Mouse (Mus musculus): ENCODE measurements around the gene Per2. TPM values are rescaled to one million over a fixed set of nuclear protein-coding genes. Genes with fewer than 3 reads are reported as not detected.
A peak's percentile ranks its signal among the peaks of the same experiment; 100 is the strongest.
"Not testable (repeated sequence)": the region's sequence is repeated elsewhere in the genome, so short reads cannot be mapped to it uniquely, and the experiment has no call there.

Gene Per2
- polyA plus RNA-seq, 1 experiment from 2014 or later: 4.6 TPM

- no peaks in the 10 kb centered on the region for H3K4me1 ChIP-seq (replicated peaks)
- no peak overlapping the region for H3K9ac ChIP-seq
- no peak overlapping the region for H3K4me3 ChIP-seq
- H3K4me2 ChIP-seq: no peak overlapping the region
- no peaks in the 10 kb centered on the region for H3K27me3 ChIP-seq
- H3K36me3 ChIP-seq: no peaks in the 10 kb centered on the region
- WGBS: 80% methylated on average over 7 of the region's 7 CpGs
- H3K9me3 ChIP-seq: no peaks in the 10 kb centered on the region
- ATAC-seq (ENCODE audit: low FRiP score): no peak
- H3K27ac ChIP-seq: no peak overlapping the region
These were observed 23.6 kb upstream of the Per2 start for GRCm38 (mm10) chr1:91482616-91483211.

GRCm38 (mm10) chr1:91478958-91479357, 19.8 kb upstream of the Per2 start:
- H3K9me3 ChIP-seq: no peaks in the 10 kb centered on the region
- WGBS: 100% methylated on average over 1 of the region's 1 CpGs
- ATAC-seq (ENCODE audit: low FRiP score): no peak
- no peak overlapping the region for H3K4me2 ChIP-seq
- H3K27ac ChIP-seq: no peak overlapping the region
- H3K27me3 ChIP-seq: no peaks in the 10 kb centered on the region
- H3K36me3 ChIP-seq: no peaks in the 10 kb centered on the region
- no peak overlapping the region for H3K4me3 ChIP-seq
- H3K9ac ChIP-seq: no peak overlapping the region
- H3K4me1 ChIP-seq (replicated peaks): no peaks in the 10 kb centered on the region

DNA sequence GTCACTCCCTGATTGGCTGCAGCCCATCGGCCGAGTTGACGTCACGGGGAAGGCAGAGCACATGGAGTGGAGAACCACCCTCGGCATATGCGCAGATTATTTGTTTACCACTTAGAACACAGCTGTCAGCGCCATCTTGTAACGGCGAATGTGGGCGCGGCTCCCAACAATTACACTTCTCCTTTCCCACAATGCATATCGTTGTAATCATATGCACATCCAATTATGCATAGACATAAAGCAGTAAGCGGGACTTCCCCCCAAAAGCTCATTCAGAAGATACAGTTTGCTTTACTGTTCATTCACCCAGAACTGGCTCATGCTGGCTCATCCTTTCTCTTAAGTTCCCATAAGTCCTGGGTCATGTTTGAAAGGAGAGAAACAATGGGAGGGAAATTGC, 19.0 kb upstream of the Per2 start:
- WGBS: 97% methylated on average over 12 of the region's 13 CpGs
- not testable (repeated sequence) for H3K27me3 ChIP-seq; ATAC-seq (ENCODE audit: low FRiP score); H3K4me2 ChIP-seq; H3K4me1 ChIP-seq (replicated peaks); H3K4me3 ChIP-seq; H3K27ac ChIP-seq; H3K9ac ChIP-seq; H3K9me3 ChIP-seq; H3K36me3 ChIP-seq

GRCm38 (mm10) chr1:91469888-91470419, 10.8 kb upstream of the Per2 start:
- Histone ChIP-seq H3K27ac (no peak overlapping the region), H3K9ac (no peak overlapping the region), H3K36me3 (no peaks in the 10 kb centered on the region), H3K4me2 (no peak overlapping the region), H3K9me3 (no peaks in the 10 kb centered on the region), H3K27me3 (no peaks in the 10 kb centered on the region), H3K4me1 (replicated peaks) (no peaks in the 10 kb centered on the region), H3K4me3 (no peak overlapping the region)
- 78% methylated on average over 4 of the region's 4 CpGs for WGBS
- ATAC-seq (ENCODE audit: low FRiP score): no peak

GRCm38 (mm10) chr1:91466186-91466585, 7.1 kb upstream of the Per2 start:
- no peak for ATAC-seq (ENCODE audit: low FRiP score)
- no peak overlapping the region for H3K27ac ChIP-seq
- H3K27me3 ChIP-seq: no peaks in the 10 kb centered on the region
- H3K9me3 ChIP-seq: no peaks in the 10 kb centered on the region
- no peak overlapping the region for H3K4me2 ChIP-seq
- no peak overlapping the region for H3K9ac ChIP-seq
- H3K36me3 ChIP-seq: no peaks in the 10 kb centered on the region
- no peaks in the 10 kb centered on the region for H3K4me1 ChIP-seq (replicated peaks)
- H3K4me3 ChIP-seq: no peak overlapping the region
- WGBS: 96% methylated on average over 6 of the region's 6 CpGs

DNA sequence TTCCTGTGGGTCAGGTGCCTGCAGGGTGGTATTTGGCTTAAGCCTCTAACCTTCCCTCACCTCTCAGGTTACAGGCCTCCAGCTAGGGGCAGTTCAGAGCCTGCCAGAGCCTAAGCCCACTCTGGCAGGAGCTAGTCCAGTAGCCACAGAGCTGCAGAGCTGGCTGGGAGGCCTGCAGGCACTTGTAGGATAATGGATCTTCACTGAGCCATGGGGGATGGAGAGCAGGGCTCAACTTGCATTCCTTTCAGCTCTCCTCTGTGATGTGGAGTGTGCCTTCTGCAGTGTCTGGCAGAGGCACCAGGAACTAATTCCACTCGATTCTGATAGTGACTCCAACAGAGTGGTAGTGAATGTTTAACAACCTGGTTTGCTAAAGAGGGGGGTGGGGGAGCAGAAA, 6.1 kb upstream of the Per2 start:
- Histone ChIP-seq H3K4me1 (replicated peaks) (peaks cover 3% of the 10 kb centered on the region), H3K9ac (no peak overlapping the region), H3K4me3 (no peak overlapping the region), H3K4me2 (no peak overlapping the region), H3K27me3 (0 out of 2 replicates have a peak, but pooled peaks cover 4% of the 10 kb centered on the region), H3K9me3 (no peaks in the 10 kb centered on the region), H3K36me3 (no peaks in the 10 kb centered on the region), H3K27ac (no peak overlapping the region)
- WGBS: 12% methylated on average over 1 of the region's 1 CpGs
- ATAC-seq (ENCODE audit: low FRiP score): no peak

GRCm38 (mm10) chr1:91464436-91464835, 5.3 kb upstream of the Per2 start:
- no peak for ATAC-seq (ENCODE audit: low FRiP score)
- H3K36me3 ChIP-seq: no peaks in the 10 kb centered on the region
- H3K9me3 ChIP-seq: no peaks in the 10 kb centered on the region
- WGBS: 58% methylated on average over 5 of the region's 5 CpGs
- no peak overlapping the region for H3K27ac ChIP-seq
- H3K9ac ChIP-seq: no peak overlapping the region
- H3K4me1 ChIP-seq (replicated peaks): peaks cover 10% of the 10 kb centered on the region
- no peak overlapping the region for H3K4me2 ChIP-seq
- H3K4me3 ChIP-seq: no peak overlapping the region
- H3K27me3 ChIP-seq: 0 out of 2 replicates have a peak, but pooled peaks cover 4% of the 10 kb centered on the region

DNA sequence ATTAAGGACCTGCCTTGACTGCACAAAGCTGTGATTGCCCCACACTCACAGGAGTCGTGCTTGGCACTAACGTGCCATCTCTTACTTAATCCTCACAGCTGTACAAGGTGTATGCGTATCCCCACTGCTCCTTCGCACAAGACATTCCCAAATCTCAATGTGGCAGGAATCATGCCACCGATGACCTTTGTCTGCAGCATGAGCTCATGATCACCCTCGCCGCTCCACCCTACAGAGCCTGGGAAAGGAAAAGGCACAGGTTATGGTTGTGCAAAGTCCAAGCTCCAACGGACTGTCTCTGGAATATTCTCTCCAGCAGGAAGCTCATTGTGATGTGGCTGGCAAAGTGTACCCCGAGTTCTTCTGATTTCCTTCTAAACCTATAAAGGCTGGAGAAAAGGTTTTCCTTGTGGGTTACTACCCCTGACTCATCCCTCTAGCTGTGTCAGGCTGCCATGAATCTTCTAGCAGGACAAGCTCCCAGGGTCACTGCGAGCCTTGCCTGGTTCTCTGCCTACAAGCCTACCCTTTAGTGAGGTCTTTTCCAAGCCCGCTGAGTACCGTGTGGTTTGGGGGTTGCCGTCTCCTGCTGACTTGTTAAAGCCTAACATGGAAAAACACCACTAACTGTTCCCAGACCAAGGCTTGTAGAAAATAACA, 4.3 kb upstream of the Per2 start:
- no peaks in the 10 kb centered on the region for H3K36me3 ChIP-seq
- no peak overlapping the region for H3K9ac ChIP-seq
- WGBS: 94% methylated on average over 13 of the region's 13 CpGs
- H3K4me3 ChIP-seq: no peak overlapping the region
- no peak for ATAC-seq (ENCODE audit: low FRiP score)
- H3K4me2 ChIP-seq: no peak overlapping the region
- H3K27ac ChIP-seq: no peak overlapping the region
- no peaks in the 10 kb centered on the region for H3K9me3 ChIP-seq
- 0 out of 2 replicates have a peak, but pooled peaks cover 4% of the 10 kb centered on the region for H3K27me3 ChIP-seq
- H3K4me1 ChIP-seq (replicated peaks): peaks cover 14% of the 10 kb centered on the region

DNA sequence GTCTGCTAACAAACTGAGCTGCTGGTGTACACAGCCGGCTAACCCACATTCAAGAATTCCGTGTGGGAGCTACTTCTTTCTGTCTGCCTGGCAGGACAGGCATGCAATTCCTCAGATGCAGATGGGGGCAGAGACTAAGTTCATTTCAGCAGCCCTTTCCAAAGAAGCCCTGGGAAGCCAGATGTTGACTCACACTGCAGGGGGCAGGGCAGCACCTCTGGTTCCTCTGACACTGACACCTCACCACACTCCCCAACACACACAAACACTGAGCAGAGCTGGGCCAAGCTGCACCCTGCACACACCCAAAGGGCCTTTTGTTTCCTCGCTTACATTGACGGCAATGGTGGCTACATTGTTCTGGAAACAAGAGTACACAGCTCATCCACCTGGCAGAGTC, 1.4 kb upstream of the Per2 start:
- Histone ChIP-seq H3K4me3 (no peak overlapping the region), H3K27ac (no peak overlapping the region), H3K9me3 (no peaks in the 10 kb centered on the region), H3K9ac (no peak overlapping the region), H3K36me3 (no peaks in the 10 kb centered on the region), H3K4me1 (replicated peaks) (peaks cover 43% of the 10 kb centered on the region), H3K4me2 (peak overlapping the region; percentile 80; the same call in 1 of the 2 replicates), H3K27me3 (0 out of 2 replicates have a peak, but pooled peaks cover 4% of the 10 kb centered on the region)
- no peak for ATAC-seq (ENCODE audit: low FRiP score)
- WGBS: 36% methylated on average over 4 of the region's 4 CpGs

DNA sequence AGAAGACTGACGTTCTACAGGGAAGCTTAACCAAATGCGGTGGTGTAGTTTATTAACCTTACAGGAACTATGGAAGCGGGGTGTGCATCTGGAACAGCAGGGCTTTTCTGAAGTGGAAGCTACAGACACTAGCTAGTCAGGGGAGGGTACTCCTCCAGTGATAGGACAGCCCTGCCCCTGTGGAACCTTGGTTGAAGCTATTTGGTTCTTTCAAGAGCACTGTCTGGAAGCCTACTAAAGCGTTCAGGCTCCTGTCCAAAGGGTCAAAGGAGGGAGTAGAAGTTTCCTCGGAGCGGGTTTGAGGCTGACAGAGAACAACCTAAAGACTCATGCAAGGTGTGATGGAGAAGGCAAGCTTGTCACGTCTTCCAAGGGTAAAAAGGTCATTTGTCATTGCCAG, 945 bp upstream of the Per2 start:
- Histone ChIP-seq H3K4me3 (peak overlapping the region; percentile 76), H3K27ac (peak overlapping the region; percentile 82), H3K4me1 (replicated peaks) (peaks cover 48% of the 10 kb centered on the region), H3K9ac (peak overlapping the region; percentile 67; the same call in 1 of the 2 replicates), H3K36me3 (no peaks in the 10 kb centered on the region), H3K9me3 (no peaks in the 10 kb centered on the region), H3K27me3 (0 out of 2 replicates have a peak, but pooled peaks cover 4% of the 10 kb centered on the region), H3K4me2 (peak overlapping the region; percentile 80)
- 43% methylated on average over 7 of the region's 7 CpGs for WGBS
- no peak for ATAC-seq (ENCODE audit: low FRiP score)

- 0 out of 2 replicates have a peak, but pooled peaks cover 4% of the 10 kb centered on the region for H3K27me3 ChIP-seq
- H3K4me2 ChIP-seq: peak overlapping the region; percentile 80
- peaks cover 59% of the 10 kb centered on the region for H3K4me1 ChIP-seq (replicated peaks)
- H3K9ac ChIP-seq: peak overlapping the region; percentile 81
- peak overlapping the region; percentile 76 for H3K4me3 ChIP-seq
- H3K27ac ChIP-seq: peak overlapping the region; percentile 82
- H3K9me3 ChIP-seq: no peaks in the 10 kb centered on the region
- WGBS: 22% methylated on average over 8 of the region's 8 CpGs
- peak; percentile 21 for ATAC-seq (ENCODE audit: low FRiP score)
- H3K36me3 ChIP-seq: no peaks in the 10 kb centered on the region
These were observed 782 bp downstream of the Per2 start for GRCm38 (mm10) chr1:91458223-91458861.

- no peaks in the 10 kb centered on the region for H3K36me3 ChIP-seq
- H3K4me2 ChIP-seq: peak overlapping the region; percentile 80
- WGBS: 61% methylated on average over 5 of the region's 5 CpGs
- H3K27ac ChIP-seq: peak overlapping the region; percentile 49
- H3K4me1 ChIP-seq (replicated peaks): peaks cover 59% of the 10 kb centered on the region
- H3K27me3 ChIP-seq: 0 out of 2 replicates have a peak, but pooled peaks cover 4% of the 10 kb centered on the region
- H3K9ac ChIP-seq: peak overlapping the region; percentile 81
- no peaks in the 10 kb centered on the region for H3K9me3 ChIP-seq
- H3K4me3 ChIP-seq: peak overlapping the region; percentile 76
- no peak for ATAC-seq (ENCODE audit: low FRiP score)
These were observed 1.4 kb downstream of the Per2 start for GRCm38 (mm10) chr1:91457698-91458097.
